25 mouse cellular contexts compared by ENCODE assay signal in the genomic region with DNA sequence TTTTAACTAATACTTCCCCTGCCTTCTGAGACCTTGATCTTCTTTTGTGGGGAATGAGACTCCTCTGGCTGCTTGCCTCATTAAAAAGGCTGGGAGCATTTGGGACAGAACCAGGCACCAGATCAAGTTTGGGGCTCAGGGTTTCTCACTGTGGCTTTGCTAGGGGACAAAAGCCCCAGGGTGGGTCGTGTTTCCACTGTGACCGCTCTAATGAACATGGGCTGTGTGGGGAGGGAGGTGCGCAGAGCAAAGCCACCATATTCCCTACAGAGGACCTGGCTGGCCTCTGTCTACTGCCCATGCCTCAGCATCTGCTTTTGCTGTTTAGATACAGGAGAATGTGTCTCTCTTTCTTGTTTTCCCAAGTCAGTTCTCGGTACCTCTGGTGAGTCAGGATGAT. TPM values are rescaled to one million over a fixed set of nuclear protein-coding genes. Genes with fewer than 3 reads are reported as not detected.
DNase-seq lines count a peak whose midpoint lies in the region; ATAC-seq and TF ChIP-seq lines count a peak whose summit lies in the region.
"Had no signal": no experiment of that assay in that cellular context is flagged by ENCODE, and none has a peak within 500 bp of the region (broad histone marks: within the 10 kb centered on the region; RNA-seq: fewer than 3 reads in every experiment).

No protein-coding gene starts in this region.

- no peak overlapping the region for H3K4me2 ChIP-seq in hindbrain, embryonic 16.5 days (ENCODE audit: low read length)
- peak overlapping the region; percentile 28 for H3K4me2 ChIP-seq in forebrain, embryonic 13.5 days
- peak overlapping the region; percentile 23; the same call in 1 of the 2 replicates for H3K4me2 ChIP-seq in hindbrain, embryonic 14.5 days (replicated peaks)
- 0 out of 2 replicates have a peak overlapping the region, but pooled peaks have one; percentile 10 for H3K4me2 ChIP-seq in midbrain, embryonic 16.5 days (ENCODE audit: low read length)
- H3K4me2 ChIP-seq: lung, embryonic 15.5 days had no signal

- peak overlapping the region; percentile 80 for H3K27ac ChIP-seq in hindbrain, embryonic 10.5 days
- H3K27ac ChIP-seq in hindbrain, embryonic 16.5 days (ENCODE audit: low read depth, low read length), result no peak overlapping the region
- H3K27ac ChIP-seq in forebrain, embryonic 13.5 days, result peak overlapping the region; percentile 68
- peak overlapping the region; percentile 43; the same call in 1 of the 2 replicates for H3K27ac ChIP-seq in hindbrain, embryonic 14.5 days
- H3K27ac ChIP-seq in midbrain, embryonic 16.5 days (ENCODE audit: low read length), result no peak overlapping the region
- no peak overlapping the region for H3K27ac ChIP-seq in layer of hippocampus, adult 2 months
- H3K27ac ChIP-seq: liver, embryonic 14.5 days; lung, embryonic 15.5 days had no signal

- no peaks in the 10 kb centered on the region for H3K9me3 ChIP-seq in hindbrain, embryonic 10.5 days
- no peaks in the 10 kb centered on the region for H3K9me3 ChIP-seq in hindbrain, embryonic 16.5 days (ENCODE audit: control insufficient read depth, low read length)
- H3K9me3 ChIP-seq in forebrain, embryonic 13.5 days (replicated peaks), result no peaks in the 10 kb centered on the region
- no peaks in the 10 kb centered on the region for H3K9me3 ChIP-seq in hindbrain, embryonic 14.5 days (ENCODE audit: control insufficient read depth, low read length)
- no peaks in the 10 kb centered on the region for H3K9me3 ChIP-seq in midbrain, embryonic 16.5 days (replicated peaks; ENCODE audit: control insufficient read depth, low read length, poor library complexity, severe bottlenecking)
- H3K9me3 ChIP-seq: lung, embryonic 15.5 days had no signal

- no peak for TF ChIP-seq CTCF in layer of hippocampus, adult 2 months (conservative IDR thresholded peaks at IDR 0.05)

- no peak overlapping the region for H3K4me3 ChIP-seq in hindbrain, embryonic 10.5 days
- H3K4me3 ChIP-seq in hindbrain, embryonic 16.5 days (ENCODE audit: low read length), result no peak overlapping the region
- no peak overlapping the region for H3K4me3 ChIP-seq in forebrain, embryonic 13.5 days
- H3K4me3 ChIP-seq in hindbrain, embryonic 14.5 days (replicated peaks; ENCODE audit: low read length), result no peak overlapping the region
- no peak overlapping the region for H3K4me3 ChIP-seq in midbrain, embryonic 16.5 days (ENCODE audit: low read depth, low read length)
- no peak overlapping the region for H3K4me3 ChIP-seq in layer of hippocampus, adult 2 months
- H3K4me3 ChIP-seq: lung, embryonic 15.5 days had no signal

- no peak overlapping the region for H3K9ac ChIP-seq in hindbrain, embryonic 16.5 days (ENCODE audit: low read depth, low read length)
- H3K9ac ChIP-seq in forebrain, embryonic 13.5 days, result no peak overlapping the region
- H3K9ac ChIP-seq in hindbrain, embryonic 14.5 days, result no peak overlapping the region
- H3K9ac ChIP-seq in midbrain, embryonic 16.5 days (ENCODE audit: low read depth, low read length), result no peak overlapping the region
- H3K9ac ChIP-seq: liver, embryonic 14.5 days; lung, embryonic 15.5 days had no signal

- no peak for ATAC-seq in hindbrain, embryonic 16.5 days
- peak; percentile 48 for ATAC-seq in forebrain, embryonic 13.5 days
- ATAC-seq in hindbrain, embryonic 14.5 days (ENCODE audit: low FRiP score), result no peak; the same call in 1 of the 2 replicates
- no peak for ATAC-seq in midbrain, embryonic 16.5 days
- ATAC-seq: intestine, postnatal 0 days had no signal

- H3K36me3 ChIP-seq in hindbrain, embryonic 10.5 days, result no peaks in the 10 kb centered on the region
- H3K36me3 ChIP-seq in hindbrain, embryonic 16.5 days (ENCODE audit: control insufficient read depth, insufficient read depth, low read length), result no peaks in the 10 kb centered on the region
- no peaks in the 10 kb centered on the region for H3K36me3 ChIP-seq in forebrain, embryonic 13.5 days (ENCODE audit: poor library complexity, severe bottlenecking)
- no peaks in the 10 kb centered on the region for H3K36me3 ChIP-seq in hindbrain, embryonic 14.5 days (replicated peaks; ENCODE audit: control insufficient read depth, insufficient read depth)
- H3K36me3 ChIP-seq in midbrain, embryonic 16.5 days (ENCODE audit: control insufficient read depth, insufficient read depth, low read length), result no peaks in the 10 kb centered on the region
- H3K36me3 ChIP-seq: lung, embryonic 15.5 days had no signal

- H3K27me3 ChIP-seq in hindbrain, embryonic 10.5 days (ENCODE audit: insufficient read depth, poor library complexity, severe bottlenecking), result 0 out of 2 replicates have a peak, but pooled peaks cover 13% of the 10 kb centered on the region
- H3K27me3 ChIP-seq in hindbrain, embryonic 16.5 days (replicated peaks; ENCODE audit: control insufficient read depth, insufficient read depth, low read length), result no peaks in the 10 kb centered on the region
- H3K27me3 ChIP-seq in forebrain, embryonic 13.5 days, result peaks cover 7% of the 10 kb centered on the region; the same call in 1 of the 2 replicates
- no peaks in the 10 kb centered on the region for H3K27me3 ChIP-seq in hindbrain, embryonic 14.5 days (ENCODE audit: control insufficient read depth, insufficient read depth, low read length)
- no peaks in the 10 kb centered on the region for H3K27me3 ChIP-seq in midbrain, embryonic 16.5 days (ENCODE audit: control insufficient read depth, insufficient read depth, low read depth, low read length)
- H3K27me3 ChIP-seq: CH12.LX; lung, embryonic 15.5 days had no signal

- DNase-seq in hindbrain, embryonic 10.5 days (ENCODE audit: low spot score), result peak; percentile 6
- DNase-seq in hindbrain, embryonic 14.5 days (ENCODE audit: low spot score), result no peak
- no peak for DNase-seq in layer of hippocampus, adult 2 months (ENCODE audit: low spot score in 2 of 2)
- DNase-seq in thymus, adult 18-20 months, result no peak
- DNase-seq: adrenal gland, postnatal 25 days; cerebellum, adult 18-20 months; cerebellum, postnatal 36 days; gastrocnemius, postnatal 10 days; heart, adult 18-20 months; heart, postnatal 36 days; lung, postnatal 4 days; thymus, postnatal 25 days had no signal

- H3K4me1 ChIP-seq in hindbrain, embryonic 10.5 days (replicated peaks), result peaks cover 31% of the 10 kb centered on the region
- H3K4me1 ChIP-seq in hindbrain, embryonic 16.5 days (ENCODE audit: control insufficient read depth, insufficient read depth, low read depth, low read length), result 0 out of 2 replicates have a peak, but pooled peaks cover 2% of the 10 kb centered on the region
- H3K4me1 ChIP-seq in forebrain, embryonic 13.5 days, result peaks cover 24% of the 10 kb centered on the region
- H3K4me1 ChIP-seq in hindbrain, embryonic 14.5 days (replicated peaks; ENCODE audit: control insufficient read depth, insufficient read depth, low read length), result peaks cover 14% of the 10 kb centered on the region; the same call in 1 of the 2 replicates
- peaks cover 11% of the 10 kb centered on the region for H3K4me1 ChIP-seq in midbrain, embryonic 16.5 days (ENCODE audit: control insufficient read depth, insufficient read depth, low read length)

- 72% methylated on average over 4 of the region's 4 CpGs for WGBS in hindbrain, embryonic 10.5 days
- 46% methylated on average over 4 of the region's 4 CpGs for WGBS in hindbrain, embryonic 16.5 days
- WGBS in forebrain, embryonic 13.5 days, result 45% methylated on average over 4 of the region's 4 CpGs
- 47% methylated on average over 4 of the region's 4 CpGs for WGBS in hindbrain, embryonic 14.5 days
- WGBS in midbrain, embryonic 16.5 days, result 29% methylated on average over 4 of the region's 4 CpGs

RNA-seq across cellular contexts. Expression of a gene that starts 53.8 kb away (rescaled TPM):
- polyA plus RNA-seq in hindbrain, embryonic 10.5 days (2016; fragmentation: Nextera tagmentation; extraction: Ambion mirVana), result 2.3 and 4.3 TPM in 2 replicates
- polyA plus RNA-seq in hindbrain, embryonic 16.5 days (2015; fragmentation: Nextera tagmentation; extraction: Ambion mirVana), result 1.1 and 1.5 TPM in 2 replicates
- polyA plus RNA-seq in forebrain, embryonic 13.5 days (2015; fragmentation: Nextera tagmentation; extraction: Ambion mirVana), result not detected in 2 replicates
- polyA plus RNA-seq in hindbrain, embryonic 14.5 days (2014; fragmentation: Nextera tagmentation; extraction: Ambion mirVana), result 3.4 and 4.1 TPM in 2 replicates
- polyA plus RNA-seq in midbrain, embryonic 16.5 days (2015; fragmentation: Nextera tagmentation; extraction: Ambion mirVana), result 0.46 and 0.48 TPM in 2 replicates
- not detected for total RNA-seq in layer of hippocampus, adult 2 months (2021)
- total RNA-seq: adrenal gland, postnatal 25 days; CH12.LX; gastrocnemius, postnatal 10 days; heart, adult 18-20 months; heart, postnatal 36 days; layer of hippocampus, postnatal 36 days; left cerebral cortex, postnatal 25 days; MEL had no signal
- polyA plus RNA-seq: heart, embryonic 14.5 days; kidney, embryonic 16.5 days; liver, embryonic 14.5 days; small intestine, adult 2 months had no signal

Comparison
In these comparisons a context has a peak if more than half of its experiments do, and no peak if none do; other contexts are left out.
1. H3K27ac ChIP-seq: peak in hindbrain, embryonic 10.5 days (single experiment), forebrain, embryonic 13.5 days (single experiment) and hindbrain, embryonic 14.5 days (single experiment); none in hindbrain, embryonic 16.5 days (single experiment), midbrain, embryonic 16.5 days (single experiment) and layer of hippocampus, adult 2 months (single experiment).